Mouse (Mus musculus): Measurements from ENCODE around the gene Fam20a. TPM values are rescaled to one million over a fixed set of nuclear protein-coding genes. Genes with fewer than 3 reads are reported as not detected.

Fam20a gene
- polyA plus RNA-seq, 1 experiment from 2014 or later = 2.3 TPM

- WGBS = 52% methylated on average over 6 of the region's 6 CpGs
- no peak for ATAC-seq (ENCODE audit: insufficient read depth, low FRiP score, low read depth)
- Histone ChIP-seq H3K36me3 (no peaks in the 10 kb centered on the region), H3K27me3 (replicated peaks) (no peaks in the 10 kb centered on the region), H3K4me1 (no peaks in the 10 kb centered on the region), H3K27ac (no peak overlapping the region), H3K4me2 (no peak overlapping the region), H3K9ac (no peak overlapping the region), H3K4me3 (replicated peaks) (no peak overlapping the region), H3K9me3 (no peaks in the 10 kb centered on the region)
Observed at GRCm38 (mm10) chr11:109700761-109701160, 21.3 kb downstream of the Fam20a start.

GRCm38 (mm10) chr11:109699784-109700183 lies 22.3 kb downstream of the Fam20a start:
- no peak overlapping the region for H3K4me3 ChIP-seq (replicated peaks)
- H3K36me3 ChIP-seq = no peaks in the 10 kb centered on the region
- H3K4me2 ChIP-seq = no peak overlapping the region
- no peaks in the 10 kb centered on the region for H3K4me1 ChIP-seq
- 59% methylated on average over 2 of the region's 2 CpGs for WGBS
- no peak overlapping the region for H3K27ac ChIP-seq
- ATAC-seq (ENCODE audit: insufficient read depth, low FRiP score, low read depth) = no peak
- no peaks in the 10 kb centered on the region for H3K9me3 ChIP-seq
- no peak overlapping the region for H3K9ac ChIP-seq
- H3K27me3 ChIP-seq (replicated peaks) = no peaks in the 10 kb centered on the region

- WGBS = 80% methylated on average over 10 of the region's 10 CpGs
- H3K27ac ChIP-seq = no peak overlapping the region
- no peak overlapping the region for H3K4me2 ChIP-seq
Observed at GRCm38 (mm10) chr11:109698740-109699139, 23.3 kb downstream of the Fam20a start.

GRCm38 (mm10) chr11:109697089-109697643 lies 24.9 kb downstream of the Fam20a start:
- 72% methylated on average over 5 of the region's 5 CpGs for WGBS
- no peak overlapping the region for H3K4me2 ChIP-seq
- H3K9ac ChIP-seq = no peak overlapping the region
- 0 out of 2 replicates have a peak, but pooled peaks have one; percentile 50 for ATAC-seq (ENCODE audit: insufficient read depth, low FRiP score, low read depth)
- no peak overlapping the region for H3K4me3 ChIP-seq (replicated peaks)
- H3K9me3 ChIP-seq = no peaks in the 10 kb centered on the region
- H3K36me3 ChIP-seq = no peaks in the 10 kb centered on the region
- H3K4me1 ChIP-seq = no peaks in the 10 kb centered on the region
- no peaks in the 10 kb centered on the region for H3K27me3 ChIP-seq (replicated peaks)
- no peak overlapping the region for H3K27ac ChIP-seq

More at GRCm38 (mm10) chr11:109698740-109699139, 23.3 kb downstream of the Fam20a start:
- no peaks in the 10 kb centered on the region for H3K27me3 ChIP-seq (replicated peaks)
- H3K36me3 ChIP-seq = no peaks in the 10 kb centered on the region
- H3K4me1 ChIP-seq = no peaks in the 10 kb centered on the region
- no peak for ATAC-seq (ENCODE audit: insufficient read depth, low FRiP score, low read depth)
- no peak overlapping the region for H3K9ac ChIP-seq
- H3K9me3 ChIP-seq = no peaks in the 10 kb centered on the region
- no peak overlapping the region for H3K4me3 ChIP-seq (replicated peaks)

- 88% methylated on average over 4 of the region's 4 CpGs for WGBS
- no peak overlapping the region for H3K4me3 ChIP-seq (replicated peaks)
- no peaks in the 10 kb centered on the region for H3K4me1 ChIP-seq
- H3K4me2 ChIP-seq = no peak overlapping the region
- no peak overlapping the region for H3K9ac ChIP-seq
- no peak overlapping the region for H3K27ac ChIP-seq
- no peaks in the 10 kb centered on the region for H3K9me3 ChIP-seq
- no peak for ATAC-seq (ENCODE audit: insufficient read depth, low FRiP score, low read depth)
- H3K36me3 ChIP-seq = no peaks in the 10 kb centered on the region
- H3K27me3 ChIP-seq (replicated peaks) = no peaks in the 10 kb centered on the region
Observed at GRCm38 (mm10) chr11:109696519-109696918, 25.6 kb downstream of the Fam20a start.

GRCm38 (mm10) chr11:109692737-109693136 lies 29.3 kb downstream of the Fam20a start:
- H3K4me1 ChIP-seq = no peaks in the 10 kb centered on the region
- no peak overlapping the region for H3K4me2 ChIP-seq
- H3K27ac ChIP-seq = no peak overlapping the region
- ATAC-seq (ENCODE audit: insufficient read depth, low FRiP score, low read depth) = no peak
- H3K4me3 ChIP-seq (replicated peaks) = no peak overlapping the region
- H3K36me3 ChIP-seq = no peaks in the 10 kb centered on the region
- H3K9ac ChIP-seq = no peak overlapping the region
- 44% methylated on average over 3 of the region's 3 CpGs for WGBS
- H3K9me3 ChIP-seq = no peaks in the 10 kb centered on the region
- H3K27me3 ChIP-seq (replicated peaks) = no peaks in the 10 kb centered on the region

- Histone ChIP-seq H3K27ac (no peak overlapping the region), H3K9ac (no peak overlapping the region), H3K4me1 (no peaks in the 10 kb centered on the region), H3K4me3 (replicated peaks) (no peak overlapping the region), H3K27me3 (replicated peaks) (no peaks in the 10 kb centered on the region), H3K4me2 (no peak overlapping the region), H3K36me3 (no peaks in the 10 kb centered on the region), H3K9me3 (no peaks in the 10 kb centered on the region)
- 87% methylated on average over 4 of the region's 4 CpGs for WGBS
- no peak for ATAC-seq (ENCODE audit: insufficient read depth, low FRiP score, low read depth)
Observed at GRCm38 (mm10) chr11:109689539-109689938, 32.5 kb downstream of the Fam20a start.

GRCm38 (mm10) chr11:109682221-109682620 lies 39.9 kb downstream of the Fam20a start:
- no peaks in the 10 kb centered on the region for H3K9me3 ChIP-seq
- ATAC-seq (ENCODE audit: insufficient read depth, low FRiP score, low read depth) = no peak
- 89% methylated on average over 6 of the region's 6 CpGs for WGBS

GRCm38 (mm10) chr11:109681556-109681955 lies 40.5 kb downstream of the Fam20a start:
- Histone ChIP-seq H3K9me3 (no peaks in the 10 kb centered on the region), H3K36me3 (no peaks in the 10 kb centered on the region), H3K27ac (no peak overlapping the region), H3K9ac (no peak overlapping the region), H3K4me3 (replicated peaks) (no peak overlapping the region), H3K4me1 (no peaks in the 10 kb centered on the region), H3K27me3 (replicated peaks) (no peaks in the 10 kb centered on the region), H3K4me2 (no peak overlapping the region)
- 77% methylated on average over 3 of the region's 3 CpGs for WGBS
- ATAC-seq (ENCODE audit: insufficient read depth, low FRiP score, low read depth) = no peak

More at GRCm38 (mm10) chr11:109682221-109682620, 39.9 kb downstream of the Fam20a start:
- no peaks in the 10 kb centered on the region for H3K4me1 ChIP-seq
- no peak overlapping the region for H3K4me2 ChIP-seq
- no peaks in the 10 kb centered on the region for H3K36me3 ChIP-seq
- no peak overlapping the region for H3K27ac ChIP-seq
- H3K27me3 ChIP-seq (replicated peaks) = no peaks in the 10 kb centered on the region
- H3K9ac ChIP-seq = no peak overlapping the region
- H3K4me3 ChIP-seq (replicated peaks) = no peak overlapping the region

- Histone ChIP-seq H3K27me3 (replicated peaks) (no peaks in the 10 kb centered on the region), H3K36me3 (no peaks in the 10 kb centered on the region), H3K9me3 (no peaks in the 10 kb centered on the region), H3K9ac (no peak overlapping the region), H3K4me1 (no peaks in the 10 kb centered on the region), H3K4me3 (replicated peaks) (no peak overlapping the region), H3K27ac (no peak overlapping the region), H3K4me2 (no peak overlapping the region)
- no peak for ATAC-seq (ENCODE audit: insufficient read depth, low FRiP score, low read depth)
- 55% methylated on average over 9 of the region's 9 CpGs for WGBS
Observed at GRCm38 (mm10) chr11:109680934-109681333, 41.1 kb downstream of the Fam20a start.

GRCm38 (mm10) chr11:109678291-109678690 lies 43.8 kb downstream of the Fam20a start:
- WGBS = 75% methylated on average over 12 of the region's 12 CpGs
- Histone ChIP-seq H3K27ac (no peak overlapping the region), H3K36me3 (no peaks in the 10 kb centered on the region), H3K4me3 (replicated peaks) (no peak overlapping the region), H3K4me2 (no peak overlapping the region), H3K9ac (no peak overlapping the region), H3K27me3 (replicated peaks) (no peaks in the 10 kb centered on the region), H3K4me1 (no peaks in the 10 kb centered on the region), H3K9me3 (no peaks in the 10 kb centered on the region)
- no peak for ATAC-seq (ENCODE audit: insufficient read depth, low FRiP score, low read depth)

GRCm38 (mm10) chr11:109676621-109677373 lies 45.3 kb downstream of the Fam20a start:
- ATAC-seq (ENCODE audit: insufficient read depth, low FRiP score, low read depth) = no peak
- Histone ChIP-seq H3K27me3 (replicated peaks) (no peaks in the 10 kb centered on the region), H3K9me3 (no peaks in the 10 kb centered on the region), H3K4me2 (no peak overlapping the region), H3K4me3 (replicated peaks) (no peak overlapping the region), H3K36me3 (no peaks in the 10 kb centered on the region), H3K27ac (no peak overlapping the region), H3K9ac (no peak overlapping the region), H3K4me1 (no peaks in the 10 kb centered on the region)
- WGBS = 66% methylated on average over 12 of the region's 12 CpGs

Measured in stomach, embryonic 15.5 days (tissue).